Mouse (Mus musculus) midbrain, embryonic 10.5 days (tissue): ENCODE measurements around the gene Hoxa9. TPM values are rescaled to one million over a fixed set of nuclear protein-coding genes. Genes with fewer than 3 reads are reported as not detected.

ENCODE experiments used
- DNase-seq: peaks from one replicate; pipeline ENCODE4 v3.0.0-alpha.2; 2017; ENCODE audit warnings: low spot score
- H3K27ac ChIP-seq: fragments of 300-500 bp; sonication (generic); replicated peaks from 2 replicates; pipeline ENCODE4 v1.5.1; 2016; ENCODE audit warnings: mild to moderate bottlenecking
- H3K27me3 ChIP-seq: fragments of 300-500 bp; sonication (generic); 2 replicates; pipeline ENCODE4 v1.6.1; 2016; ENCODE audit warnings: low read depth, mild to moderate bottlenecking; ENCODE audit not compliant: poor library complexity, severe bottlenecking
- H3K36me3 ChIP-seq: fragments of 300-500 bp; sonication (generic); 2 replicates; pipeline ENCODE4 v1.6.1; 2016; ENCODE audit warnings: mild to moderate bottlenecking, moderate library complexity
- H3K4me1 ChIP-seq: fragments of 300-500 bp; sonication (generic); 2 replicates; pipeline ENCODE4 v1.6.1; 2016
- H3K4me3 ChIP-seq: fragments of 300-500 bp; sonication (generic); 2 replicates; pipeline ENCODE4 v1.5.1; 2016; ENCODE audit warnings: mild to moderate bottlenecking, moderate library complexity
- H3K9me3 ChIP-seq: fragments of 300-500 bp; sonication (generic); replicated peaks from 2 replicates; pipeline ENCODE4 v1.6.1; 2016; ENCODE audit warnings: mild to moderate bottlenecking
- WGBS: fragments of 180-500 bp; shearing (Covaris S2); methylation state at CpG from one replicate; pipeline ENCODE4 v1.1.7; 2016; 5-methylcytosine and 5-hydroxymethylcytosine counted together
- polyA plus RNA-seq: library from polyadenylated mRNA; unstranded; fragments of >200 nt; fragmentation: Nextera tagmentation; extraction: Ambion mirVana; gene quantifications from 2 replicates; pipeline ENCODE4 v1.2.1, GENCODE M21; 2016

Hoxa9 gene
- polyA plus RNA-seq, 1 experiment from 2014 or later, result not detected

- H3K9me3 ChIP-seq, result no peaks in the 10 kb centered on the region
- no peaks in the 10 kb centered on the region for H3K36me3 ChIP-seq
- no peak overlapping the region for H3K4me3 ChIP-seq
- H3K27me3 ChIP-seq, result peaks cover 100% of the 10 kb centered on the region
- 2% methylated on average over 11 of the region's 11 CpGs for WGBS
- H3K4me1 ChIP-seq, result peaks cover 3% of the 10 kb centered on the region; the same call in 1 of the 2 replicates
- no peak for DNase-seq
- H3K27ac ChIP-seq, result no peak overlapping the region
Observed at GRCm38 (mm10) chr6:52227470-52228222, 3.2 kb downstream of the Hoxa9 start.

GRCm38 (mm10) chr6:52226569-52227257 lies 4.2 kb downstream of the Hoxa9 start:
- H3K4me3 ChIP-seq, result no peak overlapping the region
- 4% methylated on average over 26 of the region's 26 CpGs for WGBS
- DNase-seq, result no peak

GRCm38 (mm10) chr6:52225612-52226568 lies 5.0 kb downstream of the Hoxa9 start:
- Histone ChIP-seq H3K27me3 (peaks cover 100% of the 10 kb centered on the region), H3K9me3 (no peaks in the 10 kb centered on the region), H3K27ac (no peak overlapping the region), H3K4me1 (peaks cover 14% of the 10 kb centered on the region), H3K4me3 (no peak overlapping the region), H3K36me3 (no peaks in the 10 kb centered on the region)
- no peak for DNase-seq
- 3% methylated on average over 69 of the region's 69 CpGs for WGBS

More at GRCm38 (mm10) chr6:52226569-52227257, 4.2 kb downstream of the Hoxa9 start:
- Histone ChIP-seq H3K9me3 (no peaks in the 10 kb centered on the region), H3K4me1 (peaks cover 7% of the 10 kb centered on the region; the same call in 1 of the 2 replicates), H3K27ac (no peak overlapping the region), H3K36me3 (no peaks in the 10 kb centered on the region), H3K27me3 (peaks cover 100% of the 10 kb centered on the region)

GRCm38 (mm10) chr6:52224895-52225611 lies 5.8 kb downstream of the Hoxa9 start:
- WGBS, result 2% methylated on average over 36 of the region's 36 CpGs
- no peaks in the 10 kb centered on the region for H3K36me3 ChIP-seq
- DNase-seq, result no peak
- no peak overlapping the region for H3K27ac ChIP-seq
- H3K4me3 ChIP-seq, result no peak overlapping the region
- H3K4me1 ChIP-seq, result peaks cover 11% of the 10 kb centered on the region
- H3K27me3 ChIP-seq, result peaks cover 100% of the 10 kb centered on the region
- H3K9me3 ChIP-seq, result no peaks in the 10 kb centered on the region

GRCm38 (mm10) chr6:52223939-52224760 lies 6.7 kb downstream of the Hoxa9 start:
- DNase-seq, result no peak
- Histone ChIP-seq H3K4me1 (peaks cover 11% of the 10 kb centered on the region), H3K27ac (no peak overlapping the region), H3K27me3 (peaks cover 100% of the 10 kb centered on the region), H3K4me3 (no peak overlapping the region), H3K9me3 (no peaks in the 10 kb centered on the region), H3K36me3 (no peaks in the 10 kb centered on the region)
- 2% methylated on average over 24 of the region's 24 CpGs for WGBS

- Histone ChIP-seq H3K27me3 (peaks cover 100% of the 10 kb centered on the region), H3K27ac (no peak overlapping the region), H3K36me3 (no peaks in the 10 kb centered on the region), H3K9me3 (no peaks in the 10 kb centered on the region), H3K4me1 (peaks cover 12% of the 10 kb centered on the region), H3K4me3 (no peak overlapping the region)
- WGBS, result 10% methylated on average over 13 of the region's 13 CpGs
- DNase-seq, result no peak
Observed at GRCm38 (mm10) chr6:52222729-52223128, 8.2 kb downstream of the Hoxa9 start.

GRCm38 (mm10) chr6:52221993-52222685 lies 8.8 kb downstream of the Hoxa9 start:
- H3K27me3 ChIP-seq, result peaks cover 100% of the 10 kb centered on the region
- H3K4me1 ChIP-seq, result peaks cover 17% of the 10 kb centered on the region
- no peaks in the 10 kb centered on the region for H3K36me3 ChIP-seq
- WGBS, result 6% methylated on average over 21 of the region's 21 CpGs
- H3K4me3 ChIP-seq, result 0 out of 2 replicates have a peak overlapping the region, but pooled peaks have one; percentile 49
- DNase-seq, result no peak
- H3K9me3 ChIP-seq, result no peaks in the 10 kb centered on the region
- H3K27ac ChIP-seq, result no peak overlapping the region

GRCm38 (mm10) chr6:52221337-52221992 lies 9.4 kb downstream of the Hoxa9 start, which contains the start of gene Hoxa7:
TSS of gene Hoxa7 (minus strand) at chr6:52221854.
- H3K4me1 ChIP-seq, result peaks cover 23% of the 10 kb centered on the region
- H3K36me3 ChIP-seq, result no peaks in the 10 kb centered on the region
- no peaks in the 10 kb centered on the region for H3K9me3 ChIP-seq
- DNase-seq, result peak; percentile 88
- peaks cover 100% of the 10 kb centered on the region for H3K27me3 ChIP-seq
- H3K4me3 ChIP-seq, result peak within 1 kb of the TSS; percentile 49
- under 1% methylated on average over 46 of the region's 46 CpGs for WGBS
- no peak within 1 kb of the TSS for H3K27ac ChIP-seq

GRCm38 (mm10) chr6:52220865-52221310 lies 10.0 kb downstream of the Hoxa9 start:
- Histone ChIP-seq H3K36me3 (no peaks in the 10 kb centered on the region), H3K27me3 (peaks cover 100% of the 10 kb centered on the region), H3K9me3 (no peaks in the 10 kb centered on the region), H3K27ac (no peak overlapping the region), H3K4me1 (peaks cover 23% of the 10 kb centered on the region), H3K4me3 (peak overlapping the region; percentile 49)
- DNase-seq, result no peak
- 7% methylated on average over 12 of the region's 12 CpGs for WGBS

GRCm38 (mm10) chr6:52220003-52220864 lies 10.7 kb downstream of the Hoxa9 start:
- Histone ChIP-seq H3K4me1 (peaks cover 23% of the 10 kb centered on the region), H3K4me3 (no peak overlapping the region), H3K36me3 (no peaks in the 10 kb centered on the region), H3K9me3 (no peaks in the 10 kb centered on the region), H3K27me3 (peaks cover 100% of the 10 kb centered on the region), H3K27ac (no peak overlapping the region)
- DNase-seq, result no peak
- 11% methylated on average over 32 of the region's 32 CpGs for WGBS
